ENCODE assay signal across 22 mouse cellular contexts in the genomic region with DNA sequence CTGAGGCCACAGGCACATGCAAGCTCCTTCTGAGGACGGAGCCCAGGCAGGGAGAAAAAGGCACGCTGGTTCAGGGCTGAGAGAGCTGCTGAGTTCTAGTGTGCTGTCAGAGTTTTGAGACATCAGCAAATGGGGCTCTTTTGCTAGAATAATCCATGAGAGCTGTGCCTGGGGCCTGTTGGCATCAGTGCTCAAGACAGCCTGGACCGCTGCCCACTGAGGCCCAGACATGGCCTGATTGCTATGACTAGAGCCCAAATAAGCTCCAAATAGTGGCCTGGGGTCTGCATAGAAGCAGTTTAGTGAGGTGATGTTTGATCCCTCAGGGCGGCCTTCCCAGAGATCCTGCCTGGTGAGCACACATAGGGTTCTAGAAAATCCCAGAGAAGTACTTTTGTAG.
DNase-seq lines count a peak whose midpoint lies in the region; ATAC-seq and TF ChIP-seq lines count a peak whose summit lies in the region.
"Had no signal": no experiment of that assay in that cellular context is flagged by ENCODE, and none has a peak within 500 bp of the region (broad histone marks: within the 10 kb centered on the region; RNA-seq: fewer than 3 reads in every experiment).

No protein-coding gene starts in this region.

- no peaks in the 10 kb centered on the region for H3K9me3 ChIP-seq in neural tube, embryonic 15.5 days (replicated peaks)
- H3K9me3 ChIP-seq: G1E; hindbrain, embryonic 15.5 days; limb, embryonic 13.5 days; megakaryocyte, embryonic 14.5 days had no signal

- no peak overlapping the region for H3K27ac ChIP-seq in neural tube, embryonic 15.5 days (replicated peaks)
- H3K27ac ChIP-seq: hindbrain, embryonic 15.5 days; left cerebral cortex, adult 2 months; limb, embryonic 13.5 days; liver, embryonic 14.5 days had no signal

- DNase-seq in cerebellum, postnatal 14 days = peak; percentile 81 to 84
- peak; percentile 8 to 42 for DNase-seq in kidney, postnatal 25 days
- no peak for DNase-seq in kidney, adult 11 months
- peak; percentile 27 for DNase-seq in Muller cell, postnatal 12 days (ENCODE audit: inconsistent ontology term)
- peak; percentile 71 for DNase-seq in brain, embryonic 14.5 days (ENCODE audit: low read depth)
- no peak for DNase-seq in embryo, embryonic 11 days
- DNase-seq: forebrain, postnatal 0 days; kidney, postnatal 14 days; retina, postnatal 1 day; spleen, adult 18-20 months; thymus, adult 18-20 months had no signal

- no peaks in the 10 kb centered on the region for H3K36me3 ChIP-seq in neural tube, embryonic 15.5 days
- H3K36me3 ChIP-seq: G1E; hindbrain, embryonic 15.5 days; limb, embryonic 13.5 days had no signal

- WGBS in neural tube, embryonic 15.5 days = 83% methylated on average over 4 of the region's 4 CpGs

- peaks cover 23% of the 10 kb centered on the region for H3K27me3 ChIP-seq in neural tube, embryonic 15.5 days (replicated peaks)

- no peak overlapping the region for H3K9ac ChIP-seq in neural tube, embryonic 15.5 days (replicated peaks)
- H3K9ac ChIP-seq: forebrain, postnatal 0 days; hindbrain, embryonic 15.5 days; limb, embryonic 13.5 days; liver, embryonic 14.5 days had no signal

- H3K4me2 ChIP-seq in neural tube, embryonic 15.5 days = no peak overlapping the region
- H3K4me2 ChIP-seq: hindbrain, embryonic 15.5 days; limb, embryonic 13.5 days had no signal

- peaks cover 30% of the 10 kb centered on the region for H3K4me1 ChIP-seq in neural tube, embryonic 15.5 days

- no peak for ATAC-seq in cerebellum, adult (ENCODE audit: insufficient number of reproducible peaks, low FRiP score, low TSS enrichment)
- no peak for ATAC-seq in neural tube, embryonic 15.5 days (ENCODE audit: low FRiP score)
- ATAC-seq: forebrain, postnatal 0 days; intestine, postnatal 0 days; lung, postnatal 0 days had no signal

- no peak for TF ChIP-seq POLR2A in brain, embryonic 14.5 days (IDR thresholded peaks at IDR 0.05; ENCODE audit: borderline replicate concordance, extremely low read depth, insufficient read depth, insufficient read length, poor library complexity, severe bottlenecking)

- no peak overlapping the region for H3K4me3 ChIP-seq in neural tube, embryonic 15.5 days (replicated peaks)
- H3K4me3 ChIP-seq: hindbrain, embryonic 15.5 days; left cerebral cortex, adult 2 months; limb, embryonic 13.5 days; megakaryocyte, embryonic 14.5 days; myocyte had no signal

- TF ChIP-seq CTCF in brain, embryonic 14.5 days (IDR thresholded peaks at IDR 0.05; ENCODE audit: borderline replicate concordance, extremely low read depth, insufficient read depth, insufficient read length) = no peak

Comparison
In these comparisons a context has a peak if more than half of its experiments do, and no peak if none do; other contexts are left out.
1. DNase-seq: peak in cerebellum, postnatal 14 days (2 of 2), kidney, postnatal 25 days (2 of 2), Muller cell, postnatal 12 days (single experiment) and brain, embryonic 14.5 days (single experiment); none in kidney, adult 11 months (single experiment) and embryo, embryonic 11 days (single experiment).